Mouse (Mus musculus) stomach, embryonic 16.5 days (tissue): Measurements from ENCODE around the gene Sumf1. TPM values are rescaled to one million over a fixed set of nuclear protein-coding genes. Genes with fewer than 3 reads are reported as not detected.
A peak's percentile ranks its signal among the peaks of the same experiment; 100 is the strongest.

Source experiments
- ATAC-seq: fragments of 200-750 bp; cut with Nextera tagmentation; 2 replicates; pipeline ENCODE4 v1.8.0; 2017; ENCODE audit warnings: moderate number of reproducible peaks, moderate TSS enrichment; ENCODE audit not compliant: insufficient read depth, low FRiP score
- H3K27ac ChIP-seq: fragments of 300-500 bp; sonication (generic); 2 replicates; pipeline ENCODE4 v1.5.1; 2014; ENCODE audit warnings: low read length
- H3K27me3 ChIP-seq: fragments of 300-500 bp; sonication (generic); 2 replicates; pipeline ENCODE4 v1.6.1; 2014; ENCODE audit warnings: low read length, control low read depth, mixed read lengths; ENCODE audit not compliant: control insufficient read depth, insufficient read depth
- H3K36me3 ChIP-seq: fragments of 300-500 bp; sonication (generic); 2 replicates; pipeline ENCODE4 v1.6.1; 2014; ENCODE audit warnings: low read length; ENCODE audit not compliant: control insufficient read depth, insufficient read depth
- H3K4me1 ChIP-seq: fragments of 300-500 bp; sonication (generic); 2 replicates; pipeline ENCODE4 v1.6.1; 2014; ENCODE audit warnings: low read length, control low read depth, mixed read lengths; ENCODE audit not compliant: control insufficient read depth, insufficient read depth
- H3K4me2 ChIP-seq: fragments of 300-500 bp; sonication (generic); 2 replicates; pipeline ENCODE4 v1.6.1; 2014; ENCODE audit warnings: low read depth, low read length, mixed read lengths
- H3K4me3 ChIP-seq: fragments of 300-500 bp; sonication (generic); replicated peaks from 2 replicates; pipeline ENCODE4 v1.5.1; 2014; ENCODE audit warnings: mild to moderate bottlenecking, low read length
- H3K9ac ChIP-seq: fragments of 300-500 bp; sonication (generic); 2 replicates; pipeline ENCODE4 v1.6.1; 2014; ENCODE audit warnings: low read length
- H3K9me3 ChIP-seq: fragments of 300-500 bp; sonication (generic); replicated peaks from 2 replicates; pipeline ENCODE4 v1.6.1; 2016; ENCODE audit warnings: low read length, control low read depth; ENCODE audit not compliant: control insufficient read depth
- WGBS: fragments of 180-500 bp; shearing (Covaris S2); extraction: QIAGEN DNeasy Blood & Tissue Kit; methylation state at CpG from one replicate; pipeline ENCODE4 v1.1.7; 2014; 5-methylcytosine and 5-hydroxymethylcytosine counted together
- polyA plus RNA-seq: library from polyadenylated mRNA; unstranded; fragments of >200 nt; fragmentation: Nextera tagmentation; extraction: Ambion mirVana; gene quantifications from 2 replicates; pipeline ENCODE4 v1.2.1, GENCODE M21; 2015

The Sumf1 gene
- 22.2 and 22.6 TPM in 2 replicates for polyA plus RNA-seq

DNA sequence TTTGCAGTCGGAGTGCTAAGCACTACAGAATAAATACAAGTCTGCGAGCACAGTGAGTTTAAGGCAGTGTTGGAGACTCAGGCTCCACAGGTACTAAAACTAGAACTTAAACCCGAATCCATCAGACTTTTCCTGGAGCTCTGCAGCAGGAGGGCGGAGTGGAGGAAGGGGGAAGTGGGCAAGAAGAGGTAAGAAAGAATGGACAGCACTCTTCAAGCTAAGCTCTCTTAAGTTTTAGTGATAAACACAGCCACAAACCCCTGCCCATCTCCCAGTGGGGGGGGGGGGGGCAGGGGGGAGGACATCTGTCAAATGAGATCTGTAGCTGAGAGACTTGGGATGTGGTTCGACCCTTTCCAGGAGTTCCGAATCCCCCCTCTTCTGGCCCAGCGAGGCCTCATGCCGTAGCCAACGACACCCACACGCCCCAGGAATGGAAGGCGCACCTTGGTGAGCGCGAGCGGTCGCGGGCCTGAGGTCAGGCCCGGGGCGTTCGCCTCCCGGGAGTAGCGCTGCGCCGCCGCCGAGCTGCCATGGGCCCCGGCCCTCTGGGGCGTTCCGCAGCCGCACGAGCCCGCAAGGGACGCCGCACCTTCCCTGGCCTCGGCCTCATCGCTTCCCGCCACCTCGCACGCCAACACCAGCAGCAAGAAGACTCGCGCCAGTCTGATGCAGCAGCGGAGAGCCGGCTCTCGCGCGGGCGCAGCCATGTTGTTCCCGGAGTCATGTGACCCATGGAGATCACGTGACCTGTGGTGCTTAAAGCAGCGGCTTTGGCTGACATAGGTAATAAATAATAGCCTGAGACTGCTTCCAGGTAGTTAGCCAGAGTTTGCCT is at the start of gene Sumf1:
Sumf1 (minus strand) TSS at position 736 of the 838 bp plus-strand sequence.
- Histone ChIP-seq H3K4me1 (no peaks in the 10 kb centered on the region), H3K27ac (no peak within 1 kb of the TSS), H3K4me3 (peak within 1 kb of the TSS; percentile 72), H3K27me3 (no peaks in the 10 kb centered on the region; the same call in 1 of the 2 replicates), H3K9me3 (no peaks in the 10 kb centered on the region), H3K4me2 (peak within 1 kb of the TSS; percentile 91), H3K9ac (peak within 1 kb of the TSS; percentile 78), H3K36me3 (no peaks in the 10 kb centered on the region)
- 4% methylated on average over 49 of the region's 49 CpGs for WGBS
- peak; percentile 90 for ATAC-seq

GRCm38 (mm10) chr6:108234536-108234935 is 49.2 kb upstream of the Sumf1 start:
- no peak for ATAC-seq
- no peaks in the 10 kb centered on the region for H3K36me3 ChIP-seq
- no peak overlapping the region for H3K27ac ChIP-seq
- H3K4me1 ChIP-seq: peaks cover 33% of the 10 kb centered on the region
- no peak overlapping the region for H3K9ac ChIP-seq
- H3K9me3 ChIP-seq: no peaks in the 10 kb centered on the region
- no peaks in the 10 kb centered on the region for H3K27me3 ChIP-seq
- 76% methylated on average over 6 of the region's 6 CpGs for WGBS
- no peak overlapping the region for H3K4me3 ChIP-seq
- H3K4me2 ChIP-seq: no peak overlapping the region

- no peaks in the 10 kb centered on the region for H3K9me3 ChIP-seq
- H3K36me3 ChIP-seq: no peaks in the 10 kb centered on the region
- WGBS: 44% methylated on average over 6 of the region's 6 CpGs
- H3K27me3 ChIP-seq: no peaks in the 10 kb centered on the region
- ATAC-seq: no peak
- H3K4me3 ChIP-seq: no peak overlapping the region
- no peak overlapping the region; the same call in 1 of the 2 replicates for H3K27ac ChIP-seq
- H3K4me1 ChIP-seq: peaks cover 33% of the 10 kb centered on the region
- H3K4me2 ChIP-seq: no peak overlapping the region
- no peak overlapping the region for H3K9ac ChIP-seq
Observed at GRCm38 (mm10) chr6:108233070-108233469, 47.7 kb upstream of the Sumf1 start.

DNA sequence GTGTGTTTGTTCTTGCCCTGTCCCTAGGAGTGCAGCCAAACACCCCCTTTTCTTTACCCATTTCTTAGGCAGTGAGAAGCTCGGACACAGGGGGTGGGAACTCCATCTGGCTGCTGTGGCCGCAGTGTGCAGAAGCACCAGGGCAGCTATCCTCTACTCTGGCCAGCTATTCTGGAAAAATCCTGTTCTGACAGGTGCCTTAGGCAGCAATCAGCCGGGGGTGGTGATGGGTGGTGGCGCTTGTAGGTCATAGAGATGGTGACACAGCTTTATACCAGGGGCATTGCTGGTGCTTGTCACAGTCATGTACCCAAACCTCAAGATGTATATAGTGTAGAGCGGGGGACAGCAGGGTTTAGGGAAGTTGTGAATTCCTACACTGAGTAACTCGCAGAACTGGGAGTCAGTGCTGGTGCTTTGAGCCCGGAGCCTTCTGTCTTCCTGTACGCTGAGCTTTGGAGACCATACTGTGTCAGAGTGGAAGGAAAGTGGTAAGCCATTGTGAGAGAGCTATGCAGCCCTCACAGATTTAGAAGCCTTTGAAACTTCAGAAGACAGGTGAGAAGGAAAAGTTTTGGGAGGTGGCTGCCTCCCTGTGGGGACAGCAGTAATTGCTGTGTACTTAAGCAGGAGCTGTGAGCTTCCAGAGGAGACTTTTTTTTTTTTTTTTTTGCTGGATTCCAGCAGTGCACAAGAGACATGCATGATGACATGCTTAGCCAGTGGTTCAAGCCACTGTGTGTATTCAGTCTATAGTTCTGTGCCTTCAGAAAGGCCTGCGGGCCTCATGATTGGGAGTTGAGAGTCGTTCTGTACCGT is 46.7 kb upstream of the Sumf1 start:
- ATAC-seq: no peak
- peaks cover 33% of the 10 kb centered on the region for H3K4me1 ChIP-seq

DNA sequence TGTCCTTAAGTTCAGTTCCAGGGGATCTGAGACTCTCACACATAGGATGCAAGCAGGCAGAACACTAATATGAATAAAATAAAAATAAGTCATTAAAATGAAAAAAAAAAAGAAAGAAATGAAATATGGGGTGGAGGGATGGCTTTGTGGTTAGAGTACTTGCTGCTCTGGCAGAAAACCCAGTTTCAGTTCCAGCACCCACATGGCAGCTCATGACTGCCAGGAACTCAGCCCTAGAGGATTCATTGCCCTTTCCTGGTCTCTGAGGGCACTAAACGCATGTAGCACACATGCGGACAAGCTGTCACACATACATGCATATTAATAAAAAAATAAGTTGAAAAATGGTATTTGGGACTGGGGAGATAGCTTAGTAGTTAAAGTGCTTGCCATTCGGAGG is 45.2 kb upstream of the Sumf1 start:
- Histone ChIP-seq H3K36me3 (no peaks in the 10 kb centered on the region), H3K27me3 (no peaks in the 10 kb centered on the region), H3K4me1 (peaks cover 26% of the 10 kb centered on the region), H3K9ac (no peak overlapping the region), H3K4me2 (no peak overlapping the region), H3K4me3 (no peak overlapping the region), H3K9me3 (no peaks in the 10 kb centered on the region), H3K27ac (no peak overlapping the region)
- WGBS: 85% methylated on average over 3 of the region's 3 CpGs
- ATAC-seq: no peak

More for the DNA sequence above, 46.7 kb upstream of the Sumf1 start:
- no peak overlapping the region for H3K4me2 ChIP-seq
- 67% methylated on average over 11 of the region's 11 CpGs for WGBS
- no peak overlapping the region for H3K27ac ChIP-seq
- H3K9me3 ChIP-seq: no peaks in the 10 kb centered on the region
- H3K36me3 ChIP-seq: no peaks in the 10 kb centered on the region
- no peak overlapping the region for H3K9ac ChIP-seq
- H3K27me3 ChIP-seq: no peaks in the 10 kb centered on the region
- H3K4me3 ChIP-seq: no peak overlapping the region

DNA sequence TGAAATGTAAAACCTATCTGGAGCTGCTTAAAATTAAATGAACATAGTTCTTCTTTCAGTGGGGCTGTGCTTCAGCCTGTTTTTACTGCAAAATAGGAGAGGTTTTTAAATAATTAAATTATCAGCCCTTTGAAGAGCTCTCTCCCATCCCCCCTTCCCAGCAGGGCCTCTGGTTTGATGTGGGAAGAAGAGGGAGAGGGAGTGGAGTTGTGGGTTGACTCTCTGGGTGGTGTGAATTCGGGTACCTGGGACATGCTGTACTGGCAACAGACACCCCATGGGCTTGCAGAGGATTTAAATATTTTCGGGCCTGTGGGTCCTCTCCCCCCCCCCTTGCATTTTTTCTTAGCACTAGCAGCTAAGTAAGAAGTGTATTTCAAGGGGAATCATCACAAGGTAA is 43.2 kb upstream of the Sumf1 start:
- ATAC-seq: no peak
- no peaks in the 10 kb centered on the region for H3K36me3 ChIP-seq
- H3K4me3 ChIP-seq: no peak overlapping the region
- H3K27me3 ChIP-seq: no peaks in the 10 kb centered on the region
- 23% methylated on average over 2 of the region's 2 CpGs for WGBS
- H3K4me2 ChIP-seq: no peak overlapping the region
- no peak overlapping the region for H3K9ac ChIP-seq
- H3K27ac ChIP-seq: no peak overlapping the region
- no peaks in the 10 kb centered on the region for H3K9me3 ChIP-seq
- peaks cover 18% of the 10 kb centered on the region for H3K4me1 ChIP-seq

GRCm38 (mm10) chr6:108228048-108228447 is 42.7 kb upstream of the Sumf1 start:
- WGBS: 67% methylated on average over 6 of the region's 6 CpGs
- Histone ChIP-seq H3K27me3 (no peaks in the 10 kb centered on the region), H3K36me3 (no peaks in the 10 kb centered on the region), H3K4me1 (peaks cover 14% of the 10 kb centered on the region), H3K9me3 (no peaks in the 10 kb centered on the region), H3K4me2 (no peak overlapping the region), H3K9ac (no peak overlapping the region), H3K4me3 (no peak overlapping the region), H3K27ac (no peak overlapping the region)
- no peak for ATAC-seq

- no peak overlapping the region for H3K9ac ChIP-seq
- no peaks in the 10 kb centered on the region for H3K36me3 ChIP-seq
- WGBS: 91% methylated on average over 6 of the region's 6 CpGs
- no peak overlapping the region for H3K4me2 ChIP-seq
- no peak overlapping the region for H3K27ac ChIP-seq
- H3K4me1 ChIP-seq: peaks cover 8% of the 10 kb centered on the region
- H3K4me3 ChIP-seq: no peak overlapping the region
- ATAC-seq: no peak
- no peaks in the 10 kb centered on the region for H3K9me3 ChIP-seq
- H3K27me3 ChIP-seq: no peaks in the 10 kb centered on the region
Observed at GRCm38 (mm10) chr6:108227461-108227860, 42.1 kb upstream of the Sumf1 start.

DNA sequence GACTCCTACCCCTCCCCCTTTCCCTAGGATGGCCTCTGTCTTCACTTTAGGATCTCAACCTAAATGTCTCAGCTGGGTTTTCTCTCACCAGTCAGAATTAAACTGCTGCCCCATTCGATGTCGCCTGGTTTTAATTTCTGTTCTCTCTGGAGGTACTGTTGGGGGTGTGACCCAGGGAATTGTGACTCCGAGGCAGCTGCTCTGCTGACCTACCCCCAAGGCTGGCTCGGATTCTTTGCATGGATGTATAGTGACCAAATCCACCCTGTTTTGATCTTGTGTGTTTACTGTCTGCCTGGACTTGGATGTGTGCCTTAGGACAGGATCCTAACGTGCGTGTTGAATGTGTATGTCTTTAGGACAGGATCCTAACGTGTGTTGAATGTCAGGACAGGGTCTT is 40.8 kb upstream of the Sumf1 start:
- Histone ChIP-seq H3K9ac (no peak overlapping the region), H3K27me3 (no peaks in the 10 kb centered on the region), H3K9me3 (no peaks in the 10 kb centered on the region), H3K27ac (no peak overlapping the region), H3K4me2 (no peak overlapping the region), H3K4me3 (no peak overlapping the region), H3K36me3 (no peaks in the 10 kb centered on the region), H3K4me1 (peaks cover 2% of the 10 kb centered on the region; the same call in 1 of the 2 replicates)
- no peak for ATAC-seq
- WGBS: 54% methylated on average over 7 of the region's 7 CpGs
